Mouse (Mus musculus) heart, postnatal 0 days (tissue): ENCODE measurements around the gene Zfp777.

Source experiments
- CTCF ChIP-seq: IDR thresholded peaks from 2 replicates; pipeline ENCODE4 v1.5.1; 2016; ENCODE audit warnings: antibody characterized with exemption, control low read depth, low read depth
- EP300 ChIP-seq: IDR thresholded peaks from 2 replicates; pipeline ENCODE4 v1.6.1; 2016; ENCODE audit warnings: antibody characterized with exemption, low read depth

DNA sequence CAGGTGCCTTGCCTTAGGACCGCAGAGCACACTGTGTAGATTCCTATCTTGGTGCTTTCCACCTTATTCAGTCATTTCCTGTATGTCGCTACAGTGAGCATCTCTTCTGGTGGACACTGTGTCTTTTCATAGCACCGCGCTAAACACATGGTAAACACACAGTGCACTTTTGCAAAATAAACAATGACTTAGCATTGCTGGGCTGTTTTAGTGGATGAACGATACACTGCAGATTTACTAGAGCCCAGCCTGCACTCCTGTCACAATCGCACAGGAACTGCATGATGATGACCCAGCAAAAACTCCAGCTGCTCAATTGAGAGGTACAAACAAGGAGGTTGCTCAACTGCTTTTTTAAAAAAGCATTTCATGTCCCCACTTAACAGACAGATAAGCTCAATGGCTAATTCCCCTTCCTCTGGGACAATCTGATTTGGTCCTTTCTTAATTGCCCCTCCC is 35.1 kb upstream of the Zfp777 start:
- TF ChIP-seq CTCF (no peak), EP300 (no peak)
